Mouse (Mus musculus) heart, postnatal 0 days (tissue): Measurements from ENCODE around the gene Lmna.

Experiments
- CTCF ChIP-seq: IDR thresholded peaks from 2 replicates; pipeline ENCODE4 v1.5.1; 2016; ENCODE audit warnings: antibody characterized with exemption, control low read depth, low read depth
- EP300 ChIP-seq: IDR thresholded peaks from 2 replicates; pipeline ENCODE4 v1.6.1; 2016; ENCODE audit warnings: antibody characterized with exemption, low read depth

GRCm38 (mm10) chr3:88476403-88476802 lies 33.4 kb downstream of the Lmna start:
- no peak for TF ChIP-seq EP300
- TF ChIP-seq CTCF, result no peak
